Mouse (Mus musculus) embryonic facial prominence, embryonic 12.5 days (tissue): ENCODE results near the gene Rps18. TPM values are rescaled to one million over a fixed set of nuclear protein-coding genes. Genes with fewer than 3 reads are reported as not detected.
"Not testable (repeated sequence)": the region's sequence is repeated elsewhere in the genome, so short reads cannot be mapped to it uniquely, and the experiment has no call there.

Source experiments
- ATAC-seq: fragments of 200-750 bp; cut with Nextera tagmentation; 2 replicates; pipeline ENCODE4 v1.8.0; 2017; ENCODE audit not compliant: insufficient number of reproducible peaks, insufficient read depth, low FRiP score, low TSS enrichment
- H3K27ac ChIP-seq: fragments of 300-500 bp; sonication (generic); 2 replicates; pipeline ENCODE4 v1.5.1; 2016; ENCODE audit warnings: mild to moderate bottlenecking
- H3K27me3 ChIP-seq: fragments of 300-500 bp; sonication (generic); 2 replicates; pipeline ENCODE4 v1.6.1; 2016; ENCODE audit warnings: mild to moderate bottlenecking, moderate library complexity
- H3K36me3 ChIP-seq: fragments of 300-500 bp; sonication (generic); 2 replicates; pipeline ENCODE4 v1.6.1; 2016; ENCODE audit warnings: mild to moderate bottlenecking
- H3K4me1 ChIP-seq: fragments of 300-500 bp; sonication (generic); 2 replicates; pipeline ENCODE4 v1.6.1; 2016
- H3K4me2 ChIP-seq: fragments of 300-500 bp; sonication (generic); replicated peaks from 2 replicates; pipeline ENCODE4 v1.6.1; 2016; ENCODE audit warnings: mild to moderate bottlenecking, moderate library complexity
- H3K4me3 ChIP-seq: fragments of 300-500 bp; sonication (generic); 2 replicates; pipeline ENCODE4 v1.5.1; 2016; ENCODE audit warnings: mild to moderate bottlenecking
- H3K9ac ChIP-seq: fragments of 300-500 bp; sonication (generic); 2 replicates; pipeline ENCODE4 v1.6.1; 2016; ENCODE audit warnings: mild to moderate bottlenecking, moderate library complexity
- H3K9me3 ChIP-seq: fragments of 300-500 bp; sonication (generic); 2 replicates; pipeline ENCODE4 v1.6.1; 2016; ENCODE audit warnings: mild to moderate bottlenecking, moderate library complexity
- WGBS: fragments of 180-500 bp; shearing (Covaris S2); methylation state at CpG from one replicate; pipeline ENCODE4 v1.1.7; 2016; 5-methylcytosine and 5-hydroxymethylcytosine counted together
- polyA plus RNA-seq: library from polyadenylated mRNA; unstranded; fragments of >200 nt; fragmentation: Nextera tagmentation; extraction: Ambion mirVana; gene quantifications from 2 replicates; pipeline ENCODE4 v1.2.1, GENCODE M21; 2016

Rps18 gene
- polyA plus RNA-seq: 1,303 and 1,336 TPM in 2 replicates

DNA sequence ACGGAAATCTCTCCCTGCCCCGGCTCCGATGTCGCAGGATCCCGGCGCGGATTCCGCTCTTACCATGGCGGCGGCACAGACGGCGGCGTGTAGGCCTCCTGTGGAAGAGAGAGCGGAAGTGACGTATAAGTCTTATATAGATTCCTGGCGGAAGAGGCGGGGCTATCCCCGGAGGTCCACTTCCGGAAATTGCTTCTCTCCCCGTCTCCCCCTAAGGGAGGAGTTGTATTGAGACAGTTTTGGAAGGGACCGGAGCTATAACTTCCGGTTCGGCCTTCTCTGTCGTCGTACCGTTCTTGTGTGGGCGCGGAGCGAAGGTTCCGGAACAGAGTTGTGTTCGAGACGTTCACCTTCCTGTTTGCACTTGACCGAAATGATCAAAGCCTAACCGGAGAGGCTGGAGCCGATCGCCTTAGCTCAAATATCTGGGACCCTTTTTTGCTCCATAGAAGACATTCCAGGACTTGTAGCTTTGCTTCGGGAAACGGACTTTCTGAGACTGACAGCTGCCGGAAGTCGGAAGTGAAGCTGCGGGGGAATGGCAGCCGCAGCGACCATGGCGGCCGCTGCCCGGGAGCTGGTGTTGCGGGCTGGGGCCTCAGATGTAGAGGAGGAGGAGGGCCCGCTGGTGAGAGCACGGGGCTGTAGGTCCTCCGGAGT, at the start of gene Rps18, which contains the start of gene Vps52:
TSS of gene Rps18 (minus strand) at position 447 of the 660 bp plus-strand sequence.
TSS of gene Vps52 (plus strand) at position 258 of the 660 bp plus-strand sequence.
- Histone ChIP-seq H3K27me3 (no peaks in the 10 kb centered on the region), H3K9me3 (no peaks in the 10 kb centered on the region), H3K36me3 (peaks cover 49% of the 10 kb centered on the region), H3K27ac (peak within 1 kb of the TSS; percentile 94), H3K4me1 (peaks cover 46% of the 10 kb centered on the region), H3K4me2 (peak within 1 kb of the TSS; percentile 95), H3K4me3 (peak within 1 kb of the TSS; percentile 68), H3K9ac (peak within 1 kb of the TSS; percentile 90)
- under 1% methylated on average over 50 of the region's 50 CpGs for WGBS
- peak; percentile 76 for ATAC-seq

- Histone ChIP-seq H3K9me3 (no peaks in the 10 kb centered on the region), H3K4me3 (no peak overlapping the region), H3K27ac (no peak overlapping the region), H3K36me3 (no peaks in the 10 kb centered on the region), H3K9ac (no peak overlapping the region), H3K4me1 (peaks cover 9% of the 10 kb centered on the region; the same call in 1 of the 2 replicates), H3K4me2 (no peak overlapping the region), H3K27me3 (peaks cover 44% of the 10 kb centered on the region)
- ATAC-seq: no peak
- WGBS: 2% methylated on average over 5 of the region's 5 CpGs
Measured at GRCm38 (mm10) chr17:34003426-34003825, 47.6 kb upstream of the Rps18 start.

DNA sequence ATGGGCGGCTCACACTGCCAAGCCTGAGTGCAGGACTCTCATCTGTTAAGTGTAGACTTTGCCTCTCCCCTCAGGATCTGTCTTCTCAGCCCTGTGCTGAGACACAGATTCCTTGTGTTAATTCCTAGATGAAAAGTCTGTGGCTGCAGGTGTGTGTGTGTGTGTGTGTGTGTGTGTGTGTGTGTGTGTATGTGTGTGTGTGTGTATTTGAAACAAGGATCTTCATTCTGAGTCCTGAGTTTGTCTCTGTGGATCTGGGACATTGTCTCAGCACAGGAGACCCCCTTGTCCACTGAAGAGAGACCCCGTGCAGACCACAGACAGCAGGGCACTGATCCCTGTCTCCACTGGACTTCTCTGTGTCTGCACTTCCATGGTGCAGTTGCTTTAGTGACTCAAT, 45.0 kb upstream of the Rps18 start:
- H3K27me3 ChIP-seq: peaks cover 58% of the 10 kb centered on the region
- peak overlapping the region; percentile 47; the same call in 1 of the 2 replicates for H3K4me3 ChIP-seq
- H3K9me3 ChIP-seq, H3K36me3 ChIP-seq, H3K4me2 ChIP-seq, ATAC-seq, H3K27ac ChIP-seq, H3K9ac ChIP-seq, H3K4me1 ChIP-seq: not testable (repeated sequence)
- 55% methylated on average over 2 of the region's 2 CpGs for WGBS

- Histone ChIP-seq H3K9me3 (no peaks in the 10 kb centered on the region), H3K27me3 (peaks cover 54% of the 10 kb centered on the region), H3K27ac (no peak within 1 kb of the TSS), H3K4me1 (peaks cover 9% of the 10 kb centered on the region; the same call in 1 of the 2 replicates), H3K36me3 (no peaks in the 10 kb centered on the region), H3K4me3 (peak within 1 kb of the TSS; percentile 47), H3K9ac (peak within 1 kb of the TSS; percentile 39), H3K4me2 (peak within 1 kb of the TSS; percentile 92)
- WGBS: 1% methylated on average over 30 of the region's 30 CpGs
- ATAC-seq: peak; percentile 72; the same call in 1 of the 2 replicates
Measured at GRCm38 (mm10) chr17:34000150-34000537, 44.3 kb upstream of the Rps18 start, which contains the start of gene H2-K1. Gene H2-K1, minus strand, starts transcription at chr17:34000347.

DNA sequence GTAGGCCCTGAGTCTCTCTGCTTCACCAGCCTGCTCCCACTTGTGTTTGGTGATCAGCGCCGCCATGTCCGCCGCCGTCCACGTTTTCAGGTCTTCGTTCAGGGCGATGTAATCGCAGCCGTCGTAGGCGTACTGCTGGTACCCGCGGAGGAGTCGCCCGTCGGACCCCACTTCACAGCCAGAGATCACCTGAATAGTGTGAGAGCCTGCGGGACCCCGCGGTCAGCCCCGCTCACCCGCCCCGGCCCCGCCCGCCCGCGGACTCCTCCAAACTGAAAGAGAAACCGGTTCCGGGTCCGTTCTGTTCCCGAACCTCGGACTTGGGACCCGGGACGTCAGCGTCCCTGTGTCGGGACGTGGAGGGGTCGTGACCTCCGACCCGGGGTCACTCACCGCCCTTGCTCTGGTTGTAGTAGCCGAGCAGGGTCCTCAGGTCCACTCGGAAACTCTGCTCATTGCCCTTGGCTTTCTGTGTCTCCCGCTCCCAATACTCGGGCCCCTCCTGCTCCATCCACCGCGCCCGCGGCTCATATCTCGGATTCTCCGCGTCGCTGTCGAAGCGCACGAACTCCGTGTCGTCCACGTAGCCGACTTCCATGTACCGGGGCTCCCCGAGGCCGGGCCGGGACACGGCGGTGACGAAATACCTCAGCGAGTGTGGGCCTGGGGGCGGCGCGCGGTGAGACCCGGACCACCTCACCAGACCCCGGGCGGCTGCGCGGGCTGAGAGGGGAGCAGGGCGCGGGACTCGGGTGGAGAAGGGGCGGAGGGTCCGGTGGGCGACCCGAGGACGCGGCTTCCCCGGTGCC, 43.7 kb upstream of the Rps18 start:
- Histone ChIP-seq H3K4me1 (peaks cover 9% of the 10 kb centered on the region; the same call in 1 of the 2 replicates), H3K4me3 (peak overlapping the region; percentile 47), H3K9ac (peak overlapping the region; percentile 39), H3K9me3 (no peaks in the 10 kb centered on the region), H3K4me2 (peak overlapping the region; percentile 92), H3K36me3 (no peaks in the 10 kb centered on the region), H3K27me3 (peaks cover 54% of the 10 kb centered on the region), H3K27ac (no peak overlapping the region)
- 3% methylated on average over 87 of the region's 87 CpGs for WGBS
- no peak for ATAC-seq

DNA sequence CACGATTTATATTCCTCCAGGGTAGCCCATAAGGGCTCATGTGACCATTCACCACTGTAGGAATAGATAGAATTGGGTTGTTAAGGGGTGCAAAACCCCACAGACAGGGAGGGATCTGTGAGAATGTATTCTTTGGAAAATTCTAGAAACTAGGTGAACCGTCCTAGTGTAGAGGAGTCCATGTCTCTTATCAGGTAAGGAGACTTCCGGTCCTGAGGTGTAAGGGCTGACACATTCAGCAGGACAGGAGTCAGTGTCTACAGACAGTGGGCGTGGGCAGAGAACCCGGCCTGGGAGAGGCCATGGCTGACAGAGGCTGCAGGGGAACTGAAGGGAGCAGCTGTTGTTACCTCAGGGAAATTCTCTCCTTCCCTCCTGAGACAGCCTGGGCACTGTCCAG, 42.9 kb upstream of the Rps18 start:
- not testable (repeated sequence) for H3K36me3 ChIP-seq, H3K9ac ChIP-seq, H3K27ac ChIP-seq, H3K9me3 ChIP-seq, ATAC-seq, H3K4me1 ChIP-seq, H3K4me3 ChIP-seq, H3K4me2 ChIP-seq
- 53% methylated on average over 5 of the region's 5 CpGs for WGBS
- peaks cover 54% of the 10 kb centered on the region for H3K27me3 ChIP-seq

GRCm38 (mm10) chr17:33997025-33997424, 41.2 kb upstream of the Rps18 start:
- peaks cover 49% of the 10 kb centered on the region for H3K27me3 ChIP-seq
- not testable (repeated sequence) for H3K4me2 ChIP-seq, H3K4me3 ChIP-seq, H3K36me3 ChIP-seq, H3K9me3 ChIP-seq, ATAC-seq, H3K27ac ChIP-seq, H3K4me1 ChIP-seq, H3K9ac ChIP-seq
- 86% methylated on average over 2 of the region's 2 CpGs for WGBS

DNA sequence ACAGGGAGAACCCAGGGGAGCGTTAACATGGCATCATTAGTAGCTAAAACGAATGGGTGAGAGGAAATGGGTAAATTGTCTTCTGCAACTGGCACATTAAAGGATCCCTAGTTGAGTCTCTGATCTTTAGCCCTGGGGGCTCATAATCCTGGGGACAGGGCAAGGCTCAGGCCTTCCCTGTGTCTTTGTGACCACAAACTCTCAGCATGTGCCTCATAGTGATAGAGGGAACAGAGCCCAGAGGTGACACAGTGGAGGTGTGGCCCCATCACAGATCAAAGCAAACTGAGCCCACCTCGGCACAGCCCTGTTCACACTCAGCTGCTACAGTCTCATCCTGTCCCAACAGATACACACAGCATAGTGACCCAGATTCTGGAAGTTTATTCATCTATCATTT, 39.9 kb upstream of the Rps18 start:
- Histone ChIP-seq H3K4me2 (no peak overlapping the region), H3K4me1 (peaks cover 9% of the 10 kb centered on the region; the same call in 1 of the 2 replicates), H3K36me3 (no peaks in the 10 kb centered on the region), H3K27me3 (peaks cover 36% of the 10 kb centered on the region), H3K9me3 (no peaks in the 10 kb centered on the region), H3K27ac (no peak overlapping the region), H3K9ac (no peak overlapping the region), H3K4me3 (no peak overlapping the region)
- WGBS: 63% methylated on average over 3 of the region's 3 CpGs
- ATAC-seq: no peak

GRCm38 (mm10) chr17:33994959-33995358, 39.2 kb upstream of the Rps18 start:
- no peak overlapping the region for H3K27ac ChIP-seq
- H3K4me3 ChIP-seq: no peak overlapping the region
- H3K9ac ChIP-seq: no peak overlapping the region
- ATAC-seq: no peak
- H3K4me1 ChIP-seq: peaks cover 7% of the 10 kb centered on the region; the same call in 1 of the 2 replicates
- peaks cover 29% of the 10 kb centered on the region for H3K27me3 ChIP-seq
- H3K36me3 ChIP-seq: no peaks in the 10 kb centered on the region
- no peak overlapping the region for H3K4me2 ChIP-seq
- WGBS: 81% methylated on average over 8 of the region's 8 CpGs
- H3K9me3 ChIP-seq: no peaks in the 10 kb centered on the region

- Histone ChIP-seq H3K9ac (no peak overlapping the region), H3K27ac (no peak overlapping the region), H3K4me1 (no peaks in the 10 kb centered on the region), H3K9me3 (no peaks in the 10 kb centered on the region), H3K4me2 (no peak overlapping the region), H3K4me3 (no peak overlapping the region), H3K27me3 (peaks cover 4% of the 10 kb centered on the region; the same call in 1 of the 2 replicates), H3K36me3 (no peaks in the 10 kb centered on the region)
- no peak for ATAC-seq
- WGBS: 32% methylated on average over 10 of the region's 10 CpGs
Measured at GRCm38 (mm10) chr17:33991788-33992664, 36.2 kb upstream of the Rps18 start.

DNA sequence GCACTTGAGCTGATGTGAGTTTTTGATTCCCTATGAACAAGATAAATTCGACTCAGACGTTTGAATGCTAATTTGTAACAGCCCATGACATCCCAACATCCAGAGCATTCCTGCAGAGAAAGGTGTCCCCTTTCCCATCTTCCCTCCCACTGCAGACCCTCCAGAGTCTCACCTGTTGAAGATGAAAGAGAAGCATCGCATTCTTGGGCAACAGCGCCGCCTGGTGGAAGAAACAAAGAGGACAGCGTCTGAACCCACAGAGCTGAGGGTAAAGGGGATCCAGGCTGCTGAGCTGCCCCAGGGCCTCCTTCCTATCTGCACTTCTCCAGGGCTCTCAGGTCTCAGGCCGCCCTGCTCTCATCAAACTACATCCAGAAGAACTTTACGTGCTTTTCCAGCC, 26.3 kb upstream of the Rps18 start:
- H3K36me3 ChIP-seq: not testable (repeated sequence)

More for the DNA sequence above, 26.3 kb upstream of the Rps18 start:
- not testable (repeated sequence) for ATAC-seq, H3K9me3 ChIP-seq, H3K4me1 ChIP-seq, H3K9ac ChIP-seq, H3K27ac ChIP-seq
- Histone ChIP-seq H3K27me3 (peaks cover 35% of the 10 kb centered on the region), H3K4me3 (peak overlapping the region; percentile 48), H3K4me2 (peak overlapping the region; percentile 53)
- 13% methylated on average over 8 of the region's 8 CpGs for WGBS
